Mouse (Mus musculus) cerebellum, adult 18-20 months (tissue): ENCODE measurements around the gene Rasl2-9.
"Not testable (repeated sequence)": the region's sequence is repeated elsewhere in the genome, so short reads cannot be mapped to it uniquely, and the experiment has no call there.

Source experiments
- DNase-seq, 2 experiments: peaks; one replicate each; pipeline ENCODE4 v3.0.0; 2021

Gene Rasl2-9

GRCm38 (mm10) chr7:5080010-5080751, 45.6 kb downstream of the Rasl2-9 start, which contains the start of gene Epn1:
Gene Epn1, plus strand, starts transcription at chr7:5080235.
- DNase-seq = peak; percentile 97

GRCm38 (mm10) chr7:5079365-5080009, 46.3 kb downstream of the Rasl2-9 start:
- DNase-seq = not testable (repeated sequence)

- DNase-seq = no peak
Measured at GRCm38 (mm10) chr7:5076931-5077330, 48.8 kb downstream of the Rasl2-9 start.

- no peak for DNase-seq
Measured at GRCm38 (mm10) chr7:5074984-5075383, 50.8 kb downstream of the Rasl2-9 start.
